Mouse (Mus musculus) midbrain, embryonic 16.5 days (tissue): ENCODE results near the gene Rp9. TPM values are rescaled to one million over a fixed set of nuclear protein-coding genes. Genes with fewer than 3 reads are reported as not detected.

Experiments
- polyA plus RNA-seq: library from polyadenylated mRNA; unstranded; fragments of >200 nt; fragmentation: Nextera tagmentation; extraction: Ambion mirVana; gene quantifications from 2 replicates; pipeline ENCODE4 v1.2.1, GENCODE M21; 2015

The Rp9 gene
- polyA plus RNA-seq, 1 experiment from 2014 or later, result 66.0 TPM

Other genes starting within 250 kb of the Rp9 start
- gene Zfp809, start 244.0 kb downstream of the Rp9 start, polyA plus RNA-seq, result 8.7 and 11.4 TPM in 2 replicates
- 11.9 and 12.0 TPM in 2 replicates for gene Zfp599, start 209.8 kb downstream of the Rp9 start, polyA plus RNA-seq
- gene Zfp810, start 162.1 kb downstream of the Rp9 start, polyA plus RNA-seq, result 32.5 and 32.7 TPM in 2 replicates
- gene Anln, start 80.6 kb downstream of the Rp9 start, polyA plus RNA-seq, result 3.4 and 4.6 TPM in 2 replicates
- 17.3 and 19.7 TPM in 2 replicates for gene 9530077C05Rik, start 58.2 kb downstream of the Rp9 start, polyA plus RNA-seq
- not detected in 2 replicates for gene Gm17545, start 15.5 kb downstream of the Rp9 start, polyA plus RNA-seq
- gene Bbs9, start 6.0 kb upstream of the Rp9 start, polyA plus RNA-seq, result 29.3 and 35.3 TPM in 2 replicates